Mouse (Mus musculus) stomach, postnatal 0 days (tissue): Measurements from ENCODE around the gene Pdlim7.

Source experiments
- CTCF ChIP-seq: IDR thresholded peaks from 2 replicates; pipeline ENCODE4 v1.5.1; 2016; ENCODE audit warnings: antibody characterized with exemption, low read depth, mild to moderate bottlenecking, moderate library complexity
- EP300 ChIP-seq: optimal IDR thresholded peaks from 2 replicates; pipeline ENCODE3; 2016; ENCODE audit warnings: antibody characterized with exemption

GRCm38 (mm10) chr13:55549061-55549460 is 35.6 kb upstream of the Pdlim7 start:
- TF ChIP-seq CTCF (no peak), EP300 (no peak)
